Mouse (Mus musculus): Measurements from ENCODE around the gene Gm20431. TPM values are rescaled to one million over a fixed set of nuclear protein-coding genes. Genes with fewer than 3 reads are reported as not detected.

Gene Gm20431
- polyA plus RNA-seq, 1 experiment from 2014 or later: 11.5 TPM

DNA sequence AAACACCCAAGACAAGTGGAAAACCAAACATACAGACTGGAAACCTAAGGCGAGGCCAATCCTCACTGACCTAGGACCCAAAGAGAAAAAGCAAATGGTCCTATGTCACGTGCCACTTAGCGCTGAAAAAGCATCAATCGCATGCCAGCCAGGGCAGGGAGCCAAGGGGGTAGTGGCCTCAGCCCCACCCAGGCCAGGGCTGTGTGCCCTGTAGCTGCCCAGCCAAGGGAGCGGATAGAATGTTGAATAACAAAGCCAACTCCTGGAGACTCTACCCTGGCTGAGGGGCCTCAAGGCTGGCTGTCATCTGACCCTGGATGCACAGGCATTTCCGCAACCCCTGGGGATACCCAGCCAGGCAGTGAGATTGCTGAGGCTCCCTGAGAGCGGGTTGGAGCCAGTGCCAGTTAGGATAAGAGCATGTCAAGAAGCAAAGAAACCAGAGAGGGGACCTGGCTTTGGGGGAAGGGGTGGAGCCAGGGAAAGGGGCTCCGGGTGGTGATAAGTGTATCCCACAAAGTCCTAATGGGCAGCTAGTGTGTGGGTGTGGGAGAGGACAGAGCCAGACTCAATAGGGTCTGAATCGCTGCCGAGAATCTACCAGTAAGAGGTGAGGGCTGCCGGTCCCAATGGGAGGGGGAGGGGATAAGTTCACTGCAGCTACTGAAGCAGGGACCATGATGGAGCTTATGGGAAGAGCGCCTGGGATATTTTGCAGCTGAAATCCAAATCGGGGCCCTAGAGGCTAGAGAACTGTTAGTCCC lies 1.3 kb downstream of the Gm20431 start:
- 26% methylated on average over 13 of the region's 13 CpGs for WGBS
- H3K4me1 ChIP-seq (replicated peaks): peaks cover 49% of the 10 kb centered on the region
- H3K9me3 ChIP-seq (replicated peaks): no peaks in the 10 kb centered on the region

DNA sequence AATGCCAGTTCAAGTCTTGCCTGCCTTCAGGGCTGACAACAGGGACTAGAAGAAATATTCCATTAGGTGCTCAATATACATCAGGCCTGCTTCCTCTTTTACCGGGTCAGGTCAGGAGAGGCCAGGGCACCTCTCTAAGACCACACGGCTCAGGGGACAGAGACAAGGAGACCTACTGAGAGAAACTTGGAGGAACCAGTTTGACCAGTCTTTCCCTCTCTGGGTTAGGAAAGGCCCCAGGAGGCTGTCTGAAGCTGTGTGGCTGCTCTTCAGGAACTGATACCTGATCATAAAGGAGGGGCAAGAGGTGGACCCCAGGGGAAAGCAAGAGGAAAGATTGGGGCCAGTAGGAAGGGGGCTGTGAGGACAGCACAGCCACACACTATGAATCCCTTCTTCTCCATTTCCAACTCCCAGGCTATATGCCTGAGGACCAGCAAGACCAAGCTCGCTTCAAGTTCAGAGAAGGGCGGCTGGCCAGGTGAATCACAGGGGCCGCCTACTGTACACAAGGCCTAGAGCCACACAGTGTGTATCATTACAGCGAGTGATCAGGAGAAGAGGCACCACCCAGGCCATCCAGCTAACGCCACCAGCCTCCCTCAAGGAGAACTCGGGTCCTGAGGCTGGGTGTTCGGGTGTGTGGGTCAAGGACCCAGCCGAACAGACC lies 2.0 kb downstream of the Gm20431 start:
- peaks cover 16% of the 10 kb centered on the region for H3K36me3 ChIP-seq
- H3K27me3 ChIP-seq (replicated peaks): peaks cover 11% of the 10 kb centered on the region; the same call in 1 of the 2 replicates
- H3K9ac ChIP-seq: peak overlapping the region; percentile 96
- peaks cover 49% of the 10 kb centered on the region for H3K4me1 ChIP-seq (replicated peaks)
- peak overlapping the region; percentile 97; the same call in 1 of the 2 replicates for H3K4me3 ChIP-seq
- ATAC-seq (ENCODE audit: insufficient number of reproducible peaks, low FRiP score): no peak
- WGBS: 67% methylated on average over 10 of the region's 10 CpGs
- peak overlapping the region; percentile 99 for H3K4me2 ChIP-seq
- no peaks in the 10 kb centered on the region for H3K9me3 ChIP-seq (replicated peaks)
- 0 out of 2 replicates have a peak overlapping the region, but pooled peaks have one; percentile 35 for H3K27ac ChIP-seq (ENCODE audit: poor library complexity, severe bottlenecking)

More for the DNA sequence above, 1.3 kb downstream of the Gm20431 start:
- Histone ChIP-seq H3K27me3 (replicated peaks) (peaks cover 11% of the 10 kb centered on the region; the same call in 1 of the 2 replicates), H3K4me3 (peak overlapping the region; percentile 97), H3K36me3 (peaks cover 9% of the 10 kb centered on the region), H3K9ac (peak overlapping the region; percentile 96), H3K4me2 (peak overlapping the region; percentile 99), H3K27ac (ENCODE audit: poor library complexity, severe bottlenecking) (peak overlapping the region; percentile 35; the same call in 1 of the 2 replicates)
- ATAC-seq (ENCODE audit: insufficient number of reproducible peaks, low FRiP score): peak; percentile 15; the same call in 1 of the 2 replicates

DNA sequence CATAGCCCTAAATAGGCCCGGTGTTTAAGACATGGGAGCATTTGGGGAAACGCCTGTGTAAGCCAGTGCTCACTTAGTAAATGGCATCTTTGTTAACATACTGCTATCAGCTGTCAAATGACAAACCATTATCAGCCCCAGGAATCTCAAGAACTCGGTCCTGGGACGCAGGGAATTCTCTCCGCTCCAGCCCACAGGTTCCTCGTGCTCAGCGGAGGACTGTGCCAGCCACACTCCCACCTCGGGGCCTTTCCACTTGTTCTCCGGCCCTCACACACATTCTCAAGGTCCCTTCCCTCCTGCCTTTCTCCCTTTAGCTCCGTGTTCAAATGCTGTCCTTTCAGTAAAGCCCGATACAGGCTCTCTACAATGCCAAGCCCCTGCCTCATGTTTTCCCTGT lies 2.6 kb downstream of the Gm20431 start:
- Histone ChIP-seq H3K36me3 (peaks cover 22% of the 10 kb centered on the region), H3K27me3 (replicated peaks) (peaks cover 11% of the 10 kb centered on the region; the same call in 1 of the 2 replicates), H3K4me1 (replicated peaks) (peaks cover 49% of the 10 kb centered on the region), H3K27ac (ENCODE audit: poor library complexity, severe bottlenecking) (no peak overlapping the region), H3K4me2 (peak overlapping the region; percentile 99), H3K9ac (peak overlapping the region; percentile 30), H3K4me3 (0 out of 2 replicates have a peak overlapping the region, but pooled peaks have one; percentile 97), H3K9me3 (replicated peaks) (no peaks in the 10 kb centered on the region)
- no peak for ATAC-seq (ENCODE audit: insufficient number of reproducible peaks, low FRiP score)
- WGBS: 46% methylated on average over 11 of the region's 11 CpGs

DNA sequence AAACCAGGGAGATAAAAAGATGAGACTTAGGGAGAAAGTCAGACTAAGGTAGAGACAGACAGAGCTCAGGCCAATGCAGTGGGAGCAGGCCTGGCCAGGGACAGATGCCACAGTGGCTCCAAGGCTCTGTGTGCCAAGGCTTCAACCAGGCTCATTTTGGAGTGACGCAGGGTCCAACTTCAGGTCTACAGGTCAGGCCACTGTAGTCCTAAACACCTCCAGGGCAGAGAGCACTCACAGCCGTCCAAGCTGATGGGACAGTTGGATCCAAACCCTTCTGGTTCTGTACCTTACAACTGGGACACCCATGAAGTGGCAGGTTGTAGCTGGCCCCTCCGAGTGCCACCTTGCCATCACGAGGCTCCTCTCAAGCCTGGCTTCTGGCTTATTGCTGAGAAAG lies 3.3 kb downstream of the Gm20431 start:
- 85% methylated on average over 4 of the region's 4 CpGs for WGBS
- peak overlapping the region; percentile 99; the same call in 1 of the 2 replicates for H3K4me2 ChIP-seq

DNA sequence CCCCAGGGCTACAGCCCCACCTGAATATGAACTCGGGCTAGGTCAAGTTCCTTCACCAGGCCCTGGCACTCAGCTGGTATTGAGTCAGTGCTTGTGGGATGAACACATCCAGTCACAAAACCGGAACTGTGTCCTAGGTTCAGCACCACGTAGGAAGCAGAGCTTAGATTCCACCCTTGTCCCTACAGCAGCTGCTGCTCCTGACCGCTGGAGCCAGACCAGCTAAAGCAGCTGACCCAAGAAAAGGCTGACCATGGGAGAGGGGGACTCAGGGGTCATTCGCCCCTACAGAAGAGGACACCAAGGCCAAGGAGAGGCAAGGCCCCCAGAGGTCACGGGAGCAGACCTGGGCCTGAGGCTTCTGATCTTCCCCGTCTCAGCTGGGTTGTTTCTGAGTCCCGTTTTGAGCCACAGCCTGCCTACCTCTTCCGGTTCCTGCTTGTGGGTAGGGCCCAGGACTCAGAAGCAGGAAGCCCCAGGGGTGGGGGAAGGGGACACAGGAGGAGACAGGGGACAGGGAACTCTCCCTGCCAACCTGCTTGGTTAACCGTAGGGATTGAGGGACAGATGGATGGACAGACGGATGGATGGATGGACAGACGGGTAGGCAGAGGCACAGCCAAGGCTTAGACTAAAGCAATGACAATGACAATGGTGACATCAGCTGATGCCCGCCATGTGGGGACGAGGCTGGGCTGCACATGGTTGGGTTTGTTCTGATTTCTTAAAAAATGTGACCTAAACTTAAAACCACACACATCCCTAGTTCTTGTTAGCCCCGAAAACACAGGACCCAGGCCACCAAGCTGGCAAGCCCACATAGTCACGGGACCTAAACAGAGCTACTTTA lies 4.4 kb downstream of the Gm20431 start:
- peaks cover 40% of the 10 kb centered on the region for H3K36me3 ChIP-seq
- no peaks in the 10 kb centered on the region for H3K9me3 ChIP-seq (replicated peaks)
- no peak overlapping the region for H3K9ac ChIP-seq
- H3K4me3 ChIP-seq: no peak overlapping the region
- no peak overlapping the region for H3K27ac ChIP-seq (ENCODE audit: poor library complexity, severe bottlenecking)
- no peak overlapping the region for H3K4me2 ChIP-seq
- WGBS: 81% methylated on average over 16 of the region's 16 CpGs
- no peaks in the 10 kb centered on the region for H3K27me3 ChIP-seq (replicated peaks)
- peaks cover 42% of the 10 kb centered on the region for H3K4me1 ChIP-seq (replicated peaks)
- no peak for ATAC-seq (ENCODE audit: insufficient number of reproducible peaks, low FRiP score)

More for the DNA sequence above, 3.3 kb downstream of the Gm20431 start:
- peaks cover 49% of the 10 kb centered on the region for H3K4me1 ChIP-seq (replicated peaks)
- no peak overlapping the region for H3K9ac ChIP-seq
- no peak for ATAC-seq (ENCODE audit: insufficient number of reproducible peaks, low FRiP score)
- no peak overlapping the region for H3K27ac ChIP-seq (ENCODE audit: poor library complexity, severe bottlenecking)
- H3K9me3 ChIP-seq (replicated peaks): no peaks in the 10 kb centered on the region
- peaks cover 7% of the 10 kb centered on the region; the same call in 1 of the 2 replicates for H3K27me3 ChIP-seq (replicated peaks)
- peaks cover 28% of the 10 kb centered on the region for H3K36me3 ChIP-seq
- no peak overlapping the region for H3K4me3 ChIP-seq

DNA sequence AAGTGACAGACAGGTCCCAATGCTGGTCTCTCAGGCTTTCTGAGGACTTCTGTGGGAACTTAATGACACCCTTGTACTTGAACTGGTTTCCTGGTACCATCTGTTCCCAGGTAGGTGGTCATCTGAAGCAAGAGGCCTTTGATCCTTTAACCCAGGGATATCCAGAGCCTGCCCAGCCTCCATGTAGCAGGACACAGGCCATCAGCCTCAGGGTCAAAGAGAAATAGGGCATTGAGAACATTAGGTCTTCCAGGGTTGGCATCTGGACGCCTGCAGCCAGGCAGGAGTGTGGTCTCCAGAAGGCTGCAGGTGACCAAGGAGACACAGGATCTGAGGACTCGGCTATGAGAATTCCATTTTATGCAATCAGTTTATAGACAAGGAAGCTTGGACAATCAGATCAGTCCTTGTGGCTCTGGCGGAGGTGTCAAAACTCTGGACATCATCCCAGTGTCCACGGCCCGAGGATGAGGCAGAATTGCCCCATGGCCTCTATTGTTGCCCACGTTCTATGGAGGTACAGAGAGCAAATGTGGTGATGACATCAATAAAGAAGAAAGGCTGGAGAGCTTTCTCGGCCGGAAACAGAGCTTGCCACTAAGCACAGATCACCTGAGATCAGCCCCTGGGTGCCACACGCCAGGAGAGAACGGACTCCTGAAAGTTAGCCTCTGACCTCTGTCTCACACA lies 6.2 kb downstream of the Gm20431 start:
- Histone ChIP-seq H3K27me3 (replicated peaks) (no peaks in the 10 kb centered on the region), H3K4me2 (no peak overlapping the region), H3K27ac (ENCODE audit: poor library complexity, severe bottlenecking) (no peak overlapping the region), H3K9me3 (replicated peaks) (no peaks in the 10 kb centered on the region), H3K36me3 (peaks cover 50% of the 10 kb centered on the region), H3K4me3 (no peak overlapping the region), H3K4me1 (replicated peaks) (peaks cover 33% of the 10 kb centered on the region), H3K9ac (no peak overlapping the region)
- WGBS: 85% methylated on average over 10 of the region's 10 CpGs
- no peak for ATAC-seq (ENCODE audit: insufficient number of reproducible peaks, low FRiP score)

DNA sequence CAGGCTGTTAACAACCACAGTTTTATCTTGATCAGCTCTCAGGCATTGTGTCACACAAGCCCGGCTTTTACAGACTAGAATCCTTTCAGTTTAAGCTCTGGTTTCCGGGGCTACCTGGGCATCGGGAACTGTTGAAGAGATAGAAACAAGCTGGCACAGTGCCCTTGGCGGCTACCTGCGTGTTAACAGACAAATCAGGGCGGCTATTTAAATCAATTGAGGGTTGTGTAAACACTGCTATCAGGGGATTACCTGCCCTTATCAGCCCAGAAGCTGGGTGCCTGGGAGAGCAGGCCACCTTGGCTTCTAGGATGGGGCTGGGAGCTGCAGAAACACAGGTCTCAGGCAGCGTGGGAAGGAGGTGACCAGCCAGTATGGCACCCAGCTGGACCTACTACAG lies 8.6 kb downstream of the Gm20431 start:
- H3K4me2 ChIP-seq: no peak overlapping the region
- no peaks in the 10 kb centered on the region for H3K9me3 ChIP-seq (replicated peaks)
- no peak for ATAC-seq (ENCODE audit: insufficient number of reproducible peaks, low FRiP score)
- no peak overlapping the region for H3K4me3 ChIP-seq
- H3K36me3 ChIP-seq: peaks cover 59% of the 10 kb centered on the region
- WGBS: 68% methylated on average over 7 of the region's 7 CpGs
- H3K4me1 ChIP-seq (replicated peaks): peaks cover 11% of the 10 kb centered on the region
- no peak overlapping the region for H3K9ac ChIP-seq
- H3K27me3 ChIP-seq (replicated peaks): no peaks in the 10 kb centered on the region
- H3K27ac ChIP-seq (ENCODE audit: poor library complexity, severe bottlenecking): no peak overlapping the region

DNA sequence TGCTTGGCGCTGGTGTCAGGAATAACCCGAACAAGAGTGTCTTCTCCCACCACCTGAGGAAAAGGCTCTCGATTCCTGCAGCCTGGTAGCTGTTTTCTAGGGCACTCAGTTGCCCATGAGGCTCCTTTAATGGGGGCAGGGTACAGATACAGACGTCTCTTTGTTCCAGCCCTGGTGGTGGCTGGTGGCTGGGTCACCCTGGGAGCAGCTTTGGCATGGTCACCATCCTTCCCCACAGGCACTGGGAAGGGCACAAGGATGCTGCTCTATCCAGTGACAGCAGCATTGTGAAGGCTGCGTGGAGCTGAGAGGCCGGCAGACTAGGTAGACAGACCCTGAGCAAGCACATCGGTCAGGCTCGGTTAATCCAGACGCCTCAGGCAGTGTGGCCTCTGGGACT lies 9.7 kb downstream of the Gm20431 start:
- Histone ChIP-seq H3K27ac (ENCODE audit: poor library complexity, severe bottlenecking) (no peak overlapping the region), H3K4me1 (replicated peaks) (peaks cover 4% of the 10 kb centered on the region), H3K4me2 (no peak overlapping the region), H3K27me3 (replicated peaks) (no peaks in the 10 kb centered on the region), H3K9me3 (replicated peaks) (no peaks in the 10 kb centered on the region), H3K9ac (no peak overlapping the region), H3K36me3 (peaks cover 66% of the 10 kb centered on the region), H3K4me3 (no peak overlapping the region)
- WGBS: 90% methylated on average over 9 of the region's 9 CpGs
- ATAC-seq (ENCODE audit: insufficient number of reproducible peaks, low FRiP score): no peak

DNA sequence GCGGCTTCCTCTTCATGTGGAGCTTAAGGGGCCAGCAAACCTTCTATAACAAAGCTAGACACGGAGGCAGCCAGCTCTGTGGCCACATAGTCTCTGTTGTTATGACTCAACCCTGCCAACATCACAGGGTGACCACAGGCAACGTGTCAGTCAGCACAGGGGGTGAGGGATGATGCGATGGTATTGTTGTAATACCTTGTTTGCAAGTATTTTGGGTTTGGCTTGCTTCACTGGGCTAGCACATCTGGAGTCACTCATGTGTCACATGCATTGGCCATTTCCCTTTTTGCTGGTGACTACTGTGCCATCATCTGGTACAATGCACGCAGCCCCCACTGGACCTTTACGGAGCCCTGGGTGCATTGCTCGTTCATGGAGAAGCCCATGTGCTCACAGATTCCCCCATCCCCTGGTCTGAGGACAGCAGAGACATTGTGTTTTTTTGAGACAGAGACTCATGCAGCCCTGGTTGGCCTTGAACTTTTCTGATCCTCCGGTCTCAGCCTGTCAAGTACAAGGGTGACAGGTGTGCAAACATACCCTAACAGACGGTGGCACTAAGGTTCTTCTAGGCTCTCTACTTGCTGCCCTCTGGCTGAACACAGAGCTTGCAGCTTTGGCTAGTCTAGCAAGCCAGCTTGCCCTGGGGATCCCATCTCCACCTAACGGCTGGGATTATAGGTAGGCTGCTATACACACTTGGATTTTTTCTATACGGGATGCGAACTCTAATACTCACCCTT lies 11.8 kb downstream of the Gm20431 start:
- H3K4me2 ChIP-seq: no peak overlapping the region
- no peaks in the 10 kb centered on the region for H3K9me3 ChIP-seq (replicated peaks)
- peaks cover 77% of the 10 kb centered on the region for H3K36me3 ChIP-seq
- H3K9ac ChIP-seq: no peak overlapping the region
- no peaks in the 10 kb centered on the region for H3K27me3 ChIP-seq (replicated peaks)
- no peak for ATAC-seq (ENCODE audit: insufficient number of reproducible peaks, low FRiP score)
- H3K4me1 ChIP-seq (replicated peaks): no peaks in the 10 kb centered on the region
- no peak overlapping the region for H3K4me3 ChIP-seq
- 88% methylated on average over 12 of the region's 12 CpGs for WGBS
- no peak overlapping the region for H3K27ac ChIP-seq (ENCODE audit: poor library complexity, severe bottlenecking)

DNA sequence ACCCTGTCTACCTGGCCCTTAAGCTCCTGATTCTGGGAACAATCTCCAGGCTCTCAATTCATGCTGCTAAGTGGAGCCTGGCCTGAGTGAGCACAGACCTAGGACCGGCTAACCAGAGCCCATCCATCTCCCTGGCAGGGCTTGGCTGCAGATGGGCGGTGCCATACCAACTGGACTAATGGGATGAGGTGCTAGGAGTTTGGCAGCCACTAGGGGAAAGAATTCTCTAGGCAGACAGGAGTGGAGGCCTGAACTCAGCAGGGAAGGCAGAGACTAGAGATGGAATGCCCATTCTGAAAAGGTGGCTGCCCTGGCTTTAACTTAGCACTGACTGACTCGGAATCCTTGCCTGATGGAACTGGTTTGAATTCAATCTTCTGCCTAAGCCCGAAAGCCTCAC lies 14.9 kb downstream of the Gm20431 start:
- Histone ChIP-seq H3K9me3 (replicated peaks) (no peaks in the 10 kb centered on the region), H3K36me3 (peaks cover 62% of the 10 kb centered on the region), H3K27ac (ENCODE audit: poor library complexity, severe bottlenecking) (no peak overlapping the region), H3K4me3 (no peak overlapping the region), H3K4me1 (replicated peaks) (no peaks in the 10 kb centered on the region), H3K27me3 (replicated peaks) (no peaks in the 10 kb centered on the region), H3K4me2 (no peak overlapping the region), H3K9ac (no peak overlapping the region)
- ATAC-seq (ENCODE audit: insufficient number of reproducible peaks, low FRiP score): no peak
- 75% methylated on average over 4 of the region's 4 CpGs for WGBS
